Mouse (Mus musculus) CH12.LX (cell line): ENCODE data around the gene Pyroxd2. TPM values are rescaled to one million over a fixed set of nuclear protein-coding genes. Genes with fewer than 3 reads are reported as not detected.

ENCODE experiments used
- DNase-seq: peaks from one replicate; pipeline ENCODE4 v3.0.0-alpha.2; 2013; ENCODE audit errors: extremely low read depth
- H3K27ac ChIP-seq: 2 replicates; pipeline ENCODE4 v1.5.1; 2012; ENCODE audit warnings: low read depth, mild to moderate bottlenecking, control low read depth, moderate library complexity; ENCODE audit not compliant: insufficient read depth
- H3K27me3 ChIP-seq: replicated peaks from 2 replicates; pipeline ENCODE3; 2012; ENCODE audit warnings: inconsistent platforms
- H3K36me3 ChIP-seq, 2 experiments: replicated peaks in 1 of 2; 2 replicates each; pipeline versions ENCODE3 to v1.6.1; 2012; ENCODE audit warnings: inconsistent platforms in 1 of 2, low read length in 1 of 2, mild to moderate bottlenecking in 1 of 2, mixed read lengths in 1 of 2, moderate library complexity in 1 of 2; ENCODE audit not compliant: control insufficient read depth in 1 of 2, insufficient read depth in 1 of 2
- H3K4me1 ChIP-seq, 2 experiments: 2 replicates each; pipeline ENCODE4 v1.6.1; 2012; ENCODE audit warnings: inconsistent platforms in 1 of 2, moderate library complexity in 1 of 2; ENCODE audit not compliant: insufficient read depth in 2 of 2, control insufficient read depth in 1 of 2
- H3K4me2 ChIP-seq: 2 replicates; pipeline ENCODE4 v1.6.1; 2012; ENCODE audit warnings: low read depth, mild to moderate bottlenecking, control low read depth; ENCODE audit not compliant: poor library complexity, insufficient read depth, severe bottlenecking
- H3K4me3 ChIP-seq, 3 experiments: fragments of 150-350 bp in 1 of 3; sonication (generic) in 1 of 3; replicated peaks in 1 of 3; 2 replicates each; pipeline versions ENCODE3 to v1.5.1; 2011 to 2012; ENCODE audit warnings: low read depth in 2 of 3, low read length in 2 of 3, mild to moderate bottlenecking in 2 of 3, moderate library complexity in 2 of 3, control low read depth in 1 of 3, improper control_type of control experiment in 1 of 3, inconsistent platforms in 1 of 3, mixed read lengths in 1 of 3; ENCODE audit not compliant: poor library complexity in 1 of 3
- H3K79me2 ChIP-seq: replicated peaks from 2 replicates; pipeline ENCODE4 v1.6.1; 2012; ENCODE audit warnings: mild to moderate bottlenecking, moderate library complexity; ENCODE audit not compliant: control insufficient read depth, poor library complexity, insufficient read depth, severe bottlenecking; ENCODE audit errors: extremely low read depth
- H3K9ac ChIP-seq: 2 replicates; pipeline ENCODE4 v1.6.1; 2012; ENCODE audit warnings: low read depth, mild to moderate bottlenecking, control low read depth, moderate library complexity; ENCODE audit not compliant: insufficient read depth
- H3K9me3 ChIP-seq: replicated peaks from 2 replicates; pipeline ENCODE3; 2012; ENCODE audit warnings: low read length, inconsistent platforms, mixed read lengths
- BHLHE40 ChIP-seq: IDR thresholded peaks from 2 replicates; pipeline ENCODE4 v1.6.1; 2011; ENCODE audit warnings: mild to moderate bottlenecking, low read depth, low read length, improper control_type of control experiment
- CHD2 ChIP-seq: IDR thresholded peaks from 2 replicates; pipeline ENCODE4 v1.6.1; 2011; ENCODE audit warnings: low read length, improper control_type of control experiment
- CTCF ChIP-seq, 2 experiments: IDR thresholded peaks in 1 of 2; conservative IDR thresholded peaks in 1 of 2; 2 replicates each; pipeline ENCODE4 v1.5.1; 2011 to 2012; ENCODE audit warnings: low read depth in 2 of 2, low read length in 2 of 2, improper control_type of control experiment in 1 of 2, inconsistent platforms in 1 of 2, mild to moderate bottlenecking in 1 of 2, moderate library complexity in 1 of 2
- E2F4 ChIP-seq: IDR thresholded peaks from 2 replicates; pipeline ENCODE4 v1.6.1; 2011; ENCODE audit warnings: low read depth, low read length, improper control_type of control experiment; ENCODE audit not compliant: insufficient replicate concordance
- ELF1 ChIP-seq: IDR thresholded peaks from 2 replicates; pipeline ENCODE4 v1.6.1; 2014; ENCODE audit warnings: low read depth, mild to moderate bottlenecking, inconsistent platforms, low read length, improper control_type of control experiment
- EP300 ChIP-seq: IDR thresholded peaks from 2 replicates; pipeline ENCODE4 v1.6.1; 2011; ENCODE audit warnings: low read length, improper control_type of control experiment
- GABPA ChIP-seq: IDR thresholded peaks from 2 replicates; pipeline ENCODE4 v1.6.1; 2012; ENCODE audit warnings: low read depth, low read length, improper control_type of control experiment, inconsistent platforms; ENCODE audit not compliant: insufficient replicate concordance
- HCFC1 ChIP-seq: IDR thresholded peaks from 2 replicates; pipeline ENCODE4 v1.6.1; 2012; ENCODE audit warnings: low read depth, mild to moderate bottlenecking, inconsistent platforms, low read length, improper control_type of control experiment
- IRF4 ChIP-seq: IDR thresholded peaks from 2 replicates; pipeline ENCODE4 v1.6.1; 2014; ENCODE audit warnings: low read depth, mild to moderate bottlenecking, inconsistent platforms, low read length, improper control_type of control experiment
- JUN ChIP-seq: IDR thresholded peaks from 2 replicates; pipeline ENCODE4 v1.6.1; 2011; ENCODE audit warnings: low read depth, mild to moderate bottlenecking, low read length, improper control_type of control experiment, moderate library complexity; ENCODE audit not compliant: insufficient read depth
- JUND ChIP-seq: conservative IDR thresholded peaks from 2 replicates; pipeline ENCODE4 v1.6.1; 2011; ENCODE audit warnings: low read depth, low read length, improper control_type of control experiment
- MAFK ChIP-seq: IDR thresholded peaks from 2 replicates; pipeline ENCODE4 v1.6.1; 2011; ENCODE audit warnings: low read length, improper control_type of control experiment; ENCODE audit not compliant: insufficient replicate concordance
- MEF2A ChIP-seq: IDR thresholded peaks from 2 replicates; pipeline ENCODE4 v1.6.1; 2014; ENCODE audit warnings: low read depth, mild to moderate bottlenecking, inconsistent platforms, low read length, improper control_type of control experiment, borderline replicate concordance
- MXI1 ChIP-seq: IDR thresholded peaks from 2 replicates; pipeline ENCODE4 v1.6.1; 2011; ENCODE audit warnings: mild to moderate bottlenecking, low read depth, low read length, improper control_type of control experiment
- POLR2A ChIP-seq: IDR thresholded peaks from 2 replicates; pipeline ENCODE4 v1.6.1; 2011; ENCODE audit warnings: low read depth, mild to moderate bottlenecking, improper control_type of control experiment, low read length
- POLR2AphosphoS2 ChIP-seq: IDR thresholded peaks from 2 replicates; pipeline ENCODE4 v1.6.1; 2011; ENCODE audit warnings: low read depth, low read length, improper control_type of control experiment
- RAD21 ChIP-seq: IDR thresholded peaks from 2 replicates; pipeline ENCODE4 v1.6.1; 2011; ENCODE audit warnings: low read depth, mild to moderate bottlenecking, low read length, improper control_type of control experiment, moderate library complexity
- TCF12 ChIP-seq: IDR thresholded peaks from 2 replicates; pipeline ENCODE4 v1.6.1; 2014; ENCODE audit warnings: low read depth, mild to moderate bottlenecking, inconsistent platforms, low read length, improper control_type of control experiment
- UBTF ChIP-seq: IDR thresholded peaks from 2 replicates; pipeline ENCODE4 v1.6.1; 2012; ENCODE audit warnings: low read depth, mild to moderate bottlenecking, inconsistent platforms, low read length, improper control_type of control experiment, moderate library complexity
- ZKSCAN1 ChIP-seq: IDR thresholded peaks from 2 replicates; pipeline ENCODE4 v1.6.1; 2012; ENCODE audit warnings: low read depth, inconsistent platforms, low read length, improper control_type of control experiment, borderline replicate concordance
- ZMIZ1 ChIP-seq: IDR thresholded peaks from 2 replicates; pipeline ENCODE4 v1.6.1; 2012; ENCODE audit warnings: low read depth, mild to moderate bottlenecking, inconsistent platforms, low read length, improper control_type of control experiment
- ZNF384 ChIP-seq: IDR thresholded peaks from 2 replicates; pipeline ENCODE4 v1.6.1; 2012; ENCODE audit warnings: low read depth, low read length, improper control_type of control experiment, inconsistent platforms
- dilution Hi-C: fragments of 300-500 bp; cut with MboI; formaldehyde crosslinking; loops from 2 replicates; pipeline ENCODE4 v1.14.3; 2020; ENCODE audit warnings: low sequenced_read_pairs; ENCODE audit not compliant: extremely low pct_unique_long_range_greater_than_20kb, extremely low pct_ligation_motif_present
- in situ Hi-C: fragments of 300-500 bp; cut with MboI; formaldehyde crosslinking; loops from 3 replicates; pipeline ENCODE4 v1.14.3; 2019; ENCODE audit warnings: low sequenced_read_pairs, low pct_ligation_motif_present, low pct_unique_long_range_greater_than_20kb, mixed read lengths
- polyA plus RNA-seq: library from polyadenylated mRNA; unstranded; fragments of >175 nt; gene quantifications from 2 replicates; pipeline ENCODE4 v1.2.1, GENCODE M21; 2012; ENCODE audit warnings: low read depth; ENCODE audit not compliant: insufficient read length
- total RNA-seq, 2 experiments: library from RNA; depleted of rRNA; stranded (reverse); fragments of 300-350 nt in 1 of 2; fragments of >200 nt in 1 of 2; gene quantifications; 2 replicates each; pipeline ENCODE4 v1.2.3; 2012 to 2014

Pyroxd2 gene
- total and polyA plus RNA-seq, 3 experiments: 0.10 TPM; not detected in 2

- Histone ChIP-seq H3K79me2 (no peaks in the 10 kb centered on the region), H3K27me3 (no peaks in the 10 kb centered on the region), H3K4me3 (no peak overlapping the region), H3K9me3 (no peaks in the 10 kb centered on the region), H3K36me3 (peaks cover 0 to 1% of the 10 kb centered on the region in 2 experiments), H3K4me2 (no peak overlapping the region), H3K4me1 (peaks cover 0 to 5% of the 10 kb centered on the region in 2 experiments; a peak in 2 of 4 replicates), H3K9ac (no peak overlapping the region), H3K27ac (no peak overlapping the region)
- in situ Hi-C loops (no loop called here), dilution Hi-C loops (no loop called here)
- DNase-seq: no peak
- no peak for TF ChIP-seq CHD2
- TF ChIP-seq TCF12: no peak
- no peak for TF ChIP-seq EP300
- no peak for TF ChIP-seq IRF4
- TF ChIP-seq POLR2AphosphoS2: no peak
- no peak for TF ChIP-seq JUN
- TF ChIP-seq ELF1: no peak
- no peak for TF ChIP-seq MXI1
These were observed 2.4 kb downstream of the Pyroxd2 start for GRCm38 (mm10) chr19:42750196-42750595.

GRCm38 (mm10) chr19:42746702-42747101 lies 5.9 kb downstream of the Pyroxd2 start:
- Histone ChIP-seq H3K4me1 (peaks cover 0 to 9% of the 10 kb centered on the region in 2 experiments; a peak in 1 of 4 replicates), H3K9me3 (no peaks in the 10 kb centered on the region), H3K27ac (no peak overlapping the region), H3K27me3 (peaks cover 2% of the 10 kb centered on the region), H3K79me2 (no peaks in the 10 kb centered on the region), H3K4me2 (no peak overlapping the region), H3K36me3 (no peaks in the 10 kb centered on the region), H3K4me3 (no peak overlapping the region), H3K9ac (no peak overlapping the region)
- TF ChIP-seq MAFK (no peak), JUND (no peak), HCFC1 (no peak), E2F4 (no peak), ZKSCAN1 (no peak), ZMIZ1 (no peak), CTCF (conservative IDR thresholded peaks at IDR 0.05 in 1 of 2, IDR thresholded peaks at IDR 0.05 in 1 of 2; ENCODE audit: low read depth in 2 of 2, low read length in 2 of 2) (no peak), EP300 (no peak), POLR2A (no peak), TCF12 (no peak), GABPA (no peak), ZNF384 (no peak), BHLHE40 (no peak), UBTF (no peak), POLR2AphosphoS2 (no peak), RAD21 (no peak), MXI1 (no peak), MEF2A (no peak)
- dilution Hi-C loops (no loop called here), in situ Hi-C loops (no loop called here)
- no peak for DNase-seq
